Mouse (Mus musculus) G1E-ER4 (cell line): Measurements from ENCODE around the gene Slc44a2. TPM values are rescaled to one million over a fixed set of nuclear protein-coding genes. Genes with fewer than 3 reads are reported as not detected.

Experiments
- GATA1 ChIP-seq: IDR thresholded peaks from one replicate; pipeline ENCODE4 v1.8.0; 2012; ENCODE audit warnings: low read length, inconsistent platforms
- polyA plus RNA-seq: library from polyadenylated mRNA; stranded (reverse); fragments of >175 nt; gene quantifications from 2 replicates; pipeline ENCODE4 v1.2.3, GENCODE M21; 2012

Slc44a2 gene
- polyA plus RNA-seq, 1 experiment, result 24.3 TPM

GRCm38 (mm10) chr9:21289337-21289671 is 31.2 kb upstream of the Slc44a2 start:
- TF ChIP-seq GATA1, result no peak

DNA sequence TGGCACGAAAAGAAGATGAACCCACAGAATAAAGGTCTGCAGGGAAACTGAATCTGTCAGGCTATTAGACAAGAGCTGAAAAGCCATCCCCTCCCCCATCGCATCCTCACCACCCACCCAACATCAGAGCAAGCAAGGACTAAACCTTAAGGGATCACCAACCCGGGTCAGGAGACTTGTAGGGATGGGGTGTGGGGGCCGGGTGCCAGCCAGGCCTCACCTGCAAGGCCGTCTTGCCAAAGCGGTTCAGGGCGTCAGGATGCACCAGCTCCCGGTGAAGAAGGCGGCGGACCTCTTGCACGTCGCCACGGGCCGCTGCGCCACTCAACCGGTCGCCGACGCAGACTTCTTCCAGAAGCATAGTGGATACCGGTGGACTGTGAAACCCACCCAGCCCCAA is 29.9 kb upstream of the Slc44a2 start:
- TF ChIP-seq GATA1, result no peak

GRCm38 (mm10) chr9:21291022-21291787 is 29.3 kb upstream of the Slc44a2 start, which contains the start of gene Cdkn2d:
TSS of gene Cdkn2d (minus strand) at chr9:21291407.
- TF ChIP-seq GATA1, result no peak

- no peak for TF ChIP-seq GATA1
Measured at GRCm38 (mm10) chr9:21292271-21292670, 28.2 kb upstream of the Slc44a2 start.

DNA sequence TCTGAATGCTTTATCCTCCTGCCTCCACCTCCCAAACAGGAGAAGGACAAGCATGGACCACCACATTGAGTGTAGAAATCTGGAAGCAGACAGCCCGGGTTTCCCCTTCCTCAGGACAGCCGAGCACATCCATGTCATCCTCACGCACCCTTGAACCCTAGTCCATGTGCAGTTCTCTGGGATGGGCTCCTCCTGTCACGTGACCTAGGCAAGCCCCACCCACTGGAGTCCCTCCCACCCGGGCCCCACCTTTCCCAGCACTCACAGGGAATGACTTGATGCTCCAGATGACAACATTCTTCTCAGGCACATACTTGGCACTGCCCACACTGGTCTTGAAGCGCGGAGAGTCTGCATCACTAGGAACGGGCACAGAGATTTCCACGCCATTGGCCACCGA is 21.5 kb upstream of the Slc44a2 start:
- TF ChIP-seq GATA1, result no peak

DNA sequence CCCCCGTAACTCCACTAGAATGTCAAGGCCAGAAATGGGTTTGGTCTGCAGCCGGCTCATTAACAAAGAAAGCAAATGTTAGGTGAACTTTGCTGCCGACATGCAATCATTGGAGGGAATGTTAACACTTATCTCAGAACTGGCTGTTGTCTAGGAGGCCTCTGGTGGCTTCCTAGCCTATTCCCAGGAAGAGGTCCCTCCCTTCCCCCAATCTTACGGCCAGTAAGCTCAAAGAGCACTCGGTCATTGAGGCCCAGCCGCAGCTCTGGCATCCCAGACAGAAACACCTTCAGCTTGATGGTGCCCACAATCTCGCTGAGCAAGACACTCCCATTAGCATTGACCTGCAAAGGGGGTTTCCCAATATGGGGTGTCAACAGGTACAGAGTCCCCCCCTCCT is 15.4 kb upstream of the Slc44a2 start:
- no peak for TF ChIP-seq GATA1

- TF ChIP-seq GATA1, result no peak
Measured at GRCm38 (mm10) chr9:21309150-21309741, 11.3 kb upstream of the Slc44a2 start.

DNA sequence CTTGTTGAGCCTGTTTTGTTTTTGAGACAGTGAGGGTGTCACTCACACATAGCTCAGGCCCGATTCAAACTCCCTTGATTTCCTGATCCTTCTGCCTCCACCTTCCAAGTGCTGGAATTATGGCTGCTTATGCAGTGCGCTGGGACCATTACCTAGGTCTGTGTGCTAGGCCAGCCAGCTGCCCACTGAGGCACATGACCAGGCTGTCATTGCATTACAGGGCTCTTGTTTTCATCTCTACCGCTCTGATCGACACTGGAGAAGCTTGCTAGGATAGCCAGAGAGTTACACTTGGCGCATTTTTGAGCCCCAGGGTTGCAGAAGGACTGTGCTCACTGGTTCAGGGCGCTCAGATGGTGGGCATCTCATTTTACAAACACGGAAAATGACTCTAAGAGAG is 8.8 kb upstream of the Slc44a2 start:
- TF ChIP-seq GATA1, result no peak

- no peak for TF ChIP-seq GATA1
Measured at GRCm38 (mm10) chr9:21312134-21312533, 8.4 kb upstream of the Slc44a2 start, which contains the start of gene Ap1m2. TSS of gene Ap1m2 (minus strand) at chr9:21312337.

- TF ChIP-seq GATA1, result peak; percentile 46
Measured at GRCm38 (mm10) chr9:21313394-21313793, 7.1 kb upstream of the Slc44a2 start.

DNA sequence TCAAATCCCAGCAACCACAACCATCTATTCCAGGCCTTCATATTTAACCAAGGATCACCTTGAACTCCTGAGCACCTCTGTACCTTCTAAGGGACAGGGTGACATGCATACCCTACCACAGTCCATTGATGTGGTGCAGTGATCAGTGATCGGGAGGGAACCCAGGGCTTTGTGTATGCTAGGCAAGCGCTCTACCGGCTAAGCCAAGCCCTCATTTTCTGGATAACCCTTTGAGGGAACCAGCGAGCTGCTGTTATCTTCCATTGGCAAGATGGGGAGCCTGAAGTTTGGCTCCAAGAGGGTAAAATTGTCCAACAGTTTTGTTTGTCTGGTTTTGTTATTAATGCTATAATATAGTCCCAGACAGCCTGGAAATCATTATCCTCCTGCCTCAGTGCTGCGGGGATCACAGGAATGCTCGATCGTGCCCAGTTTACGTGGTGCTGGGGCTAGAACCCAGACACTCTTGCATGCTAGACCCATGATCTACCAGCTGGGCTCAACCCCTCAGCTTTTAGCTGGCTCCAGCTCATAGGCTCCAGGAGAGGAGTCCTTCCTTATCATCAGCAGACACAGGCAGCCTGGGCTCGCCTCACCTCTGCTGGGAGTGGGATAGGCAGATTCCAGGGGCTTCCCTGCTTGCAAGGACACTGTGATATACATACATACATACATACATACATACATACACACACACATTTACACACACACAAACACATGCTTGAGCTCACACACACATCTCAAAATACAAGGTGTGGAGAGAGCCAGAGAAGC is 5.9 kb upstream of the Slc44a2 start:
- no peak for TF ChIP-seq GATA1

GRCm38 (mm10) chr9:21315421-21315820 is 5.1 kb upstream of the Slc44a2 start:
- no peak for TF ChIP-seq GATA1

- TF ChIP-seq GATA1, result no peak
Measured at GRCm38 (mm10) chr9:21316696-21317095, 3.8 kb upstream of the Slc44a2 start.

- TF ChIP-seq GATA1, result no peak
Measured at GRCm38 (mm10) chr9:21318792-21319191, 1.7 kb upstream of the Slc44a2 start.

DNA sequence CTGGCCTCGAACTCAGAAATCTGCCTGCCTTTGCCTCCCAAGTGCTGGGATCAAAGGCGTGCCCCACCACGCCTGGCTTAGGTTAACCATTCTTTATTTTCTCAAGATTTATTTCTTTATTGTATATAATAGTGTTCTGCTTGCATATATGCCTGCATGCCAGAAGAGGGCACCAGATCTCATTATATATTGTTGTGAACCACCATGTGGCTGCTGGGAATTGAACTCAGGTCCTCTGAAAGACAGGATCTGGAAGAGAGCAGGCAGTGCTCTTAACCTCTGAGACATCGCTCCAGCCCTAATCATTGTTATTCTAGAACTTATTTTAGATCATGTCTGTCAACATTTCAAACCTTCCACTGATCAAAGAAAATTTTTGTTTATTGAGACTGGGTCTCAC is 995 bp upstream of the Slc44a2 start:
- no peak for TF ChIP-seq GATA1

- TF ChIP-seq GATA1, result no peak
Measured at GRCm38 (mm10) chr9:21320280-21320618, 249 bp upstream of the Slc44a2 start.

GRCm38 (mm10) chr9:21321513-21321835 is 976 bp downstream of the Slc44a2 start:
- no peak for TF ChIP-seq GATA1
